Mouse (Mus musculus): ENCODE measurements around the gene Ccdc92b. TPM values are rescaled to one million over a fixed set of nuclear protein-coding genes. Genes with fewer than 3 reads are reported as not detected.

Gene Ccdc92b
- total and polyA plus RNA-seq, 3 experiments, result not detected

GRCm38 (mm10) chr11:74590691-74591090, 28.7 kb upstream of the Ccdc92b start:
- Histone ChIP-seq H3K4me2 (ENCODE audit: insufficient read depth, low read depth, poor library complexity, severe bottlenecking) (no peak overlapping the region), H3K27me3 (replicated peaks) (peaks cover 72% of the 10 kb centered on the region), H3K9me3 (replicated peaks; ENCODE audit: low read length) (no peaks in the 10 kb centered on the region), H3K79me2 (replicated peaks; ENCODE audit: control insufficient read depth, extremely low read depth, insufficient read depth, poor library complexity, severe bottlenecking) (no peaks in the 10 kb centered on the region), H3K9ac (ENCODE audit: insufficient read depth, low read depth) (no peak overlapping the region), H3K27ac (ENCODE audit: insufficient read depth, low read depth) (no peak overlapping the region), H3K4me1 (ENCODE audit: control insufficient read depth in 1 of 2, insufficient read depth in 2 of 2) (peaks cover 0 to 3% of the 10 kb centered on the region in 2 experiments; a peak in 1 of 4 replicates), H3K4me3 (replicated peaks in 1 of 3; ENCODE audit: low read depth in 2 of 3, low read length in 2 of 3, poor library complexity in 1 of 3) (no peak overlapping the region), H3K36me3 (replicated peaks in 1 of 2; ENCODE audit: control insufficient read depth in 1 of 2, insufficient read depth in 1 of 2, low read length in 1 of 2) (no peaks in the 10 kb centered on the region)
- dilution Hi-C loops (cut with MboI; ENCODE audit: extremely low pct_ligation_motif_present, extremely low pct_unique_long_range_greater_than_20kb, low sequenced_read_pairs), result no loop called here
- TF ChIP-seq POLR2AphosphoS2 (IDR thresholded peaks at IDR 0.05; ENCODE audit: low read depth, low read length), result no peak
- TF ChIP-seq MXI1 (IDR thresholded peaks at IDR 0.05; ENCODE audit: low read depth, low read length), result no peak
- TF ChIP-seq GABPA (IDR thresholded peaks at IDR 0.05; ENCODE audit: insufficient replicate concordance, low read depth, low read length), result no peak
- TF ChIP-seq ETS1 (conservative IDR thresholded peaks at IDR 0.05; ENCODE audit: low read depth, low read length), result no peak
- TF ChIP-seq SIN3A (IDR thresholded peaks at IDR 0.05; ENCODE audit: low read length), result no peak
- TF ChIP-seq RAD21 (IDR thresholded peaks at IDR 0.05; ENCODE audit: low read depth, low read length), result no peak
- TF ChIP-seq USF2 (conservative IDR thresholded peaks at IDR 0.05; ENCODE audit: low read depth, low read length), result no peak
- TF ChIP-seq ZC3H11A (IDR thresholded peaks at IDR 0.05; ENCODE audit: low read depth, low read length), result no peak
- no peak for TF ChIP-seq UBTF (IDR thresholded peaks at IDR 0.05; ENCODE audit: low read depth, low read length)
- no peak for TF ChIP-seq CHD2 (IDR thresholded peaks at IDR 0.05; ENCODE audit: low read length)
- TF ChIP-seq E2F4 (IDR thresholded peaks at IDR 0.05; ENCODE audit: insufficient replicate concordance, low read depth, low read length), result no peak
- no peak for TF ChIP-seq JUN (IDR thresholded peaks at IDR 0.05; ENCODE audit: insufficient read depth, low read depth, low read length)
- no peak for TF ChIP-seq JUND (conservative IDR thresholded peaks at IDR 0.05; ENCODE audit: low read depth, low read length)
- TF ChIP-seq MEF2A (IDR thresholded peaks at IDR 0.05; ENCODE audit: borderline replicate concordance, low read depth, low read length), result no peak
- TF ChIP-seq ZKSCAN1 (IDR thresholded peaks at IDR 0.05; ENCODE audit: borderline replicate concordance, low read depth, low read length), result no peak
- TF ChIP-seq EP300 (IDR thresholded peaks at IDR 0.05; ENCODE audit: low read length), result no peak
- TF ChIP-seq TCF12 (IDR thresholded peaks at IDR 0.05; ENCODE audit: low read depth, low read length), result no peak
- in situ Hi-C loops (cut with MboI; ENCODE audit: low pct_ligation_motif_present, low pct_unique_long_range_greater_than_20kb, low sequenced_read_pairs), result no loop called here
- no peak for DNase-seq (ENCODE audit: extremely low read depth)

GRCm38 (mm10) chr11:74592246-74592645, 27.2 kb upstream of the Ccdc92b start:
- in situ Hi-C loops (cut with MboI; ENCODE audit: low pct_ligation_motif_present, low pct_unique_long_range_greater_than_20kb, low sequenced_read_pairs) (no loop called here), dilution Hi-C loops (cut with MboI; ENCODE audit: extremely low pct_ligation_motif_present, extremely low pct_unique_long_range_greater_than_20kb, low sequenced_read_pairs) (no loop called here)
- Histone ChIP-seq H3K4me1 (ENCODE audit: control insufficient read depth in 1 of 2, insufficient read depth in 2 of 2) (peaks cover 0 to 4% of the 10 kb centered on the region in 2 experiments; a peak in 1 of 4 replicates), H3K27me3 (replicated peaks) (peaks cover 71% of the 10 kb centered on the region), H3K36me3 (replicated peaks in 1 of 2; ENCODE audit: control insufficient read depth in 1 of 2, insufficient read depth in 1 of 2, low read length in 1 of 2) (no peaks in the 10 kb centered on the region), H3K9me3 (replicated peaks; ENCODE audit: low read length) (no peaks in the 10 kb centered on the region), H3K27ac (ENCODE audit: insufficient read depth, low read depth) (no peak overlapping the region), H3K4me3 (replicated peaks in 1 of 3; ENCODE audit: low read depth in 2 of 3, low read length in 2 of 3, poor library complexity in 1 of 3) (no peak overlapping the region), H3K79me2 (replicated peaks; ENCODE audit: control insufficient read depth, extremely low read depth, insufficient read depth, poor library complexity, severe bottlenecking) (no peaks in the 10 kb centered on the region), H3K4me2 (ENCODE audit: insufficient read depth, low read depth, poor library complexity, severe bottlenecking) (no peak overlapping the region), H3K9ac (ENCODE audit: insufficient read depth, low read depth) (no peak overlapping the region)
- DNase-seq (ENCODE audit: extremely low read depth), result no peak
- TF ChIP-seq POLR2A (IDR thresholded peaks at IDR 0.05; ENCODE audit: low read depth, low read length) (no peak), ZKSCAN1 (IDR thresholded peaks at IDR 0.05; ENCODE audit: borderline replicate concordance, low read depth, low read length) (no peak), MXI1 (IDR thresholded peaks at IDR 0.05; ENCODE audit: low read depth, low read length) (no peak), MYC (IDR thresholded peaks at IDR 0.05; ENCODE audit: low read depth, low read length) (no peak), ZMIZ1 (IDR thresholded peaks at IDR 0.05; ENCODE audit: low read depth, low read length) (no peak), ETS1 (conservative IDR thresholded peaks at IDR 0.05; ENCODE audit: low read depth, low read length) (no peak), RAD21 (IDR thresholded peaks at IDR 0.05; ENCODE audit: low read depth, low read length) (no peak), EP300 (IDR thresholded peaks at IDR 0.05; ENCODE audit: low read length) (no peak), MAX (IDR thresholded peaks at IDR 0.05; ENCODE audit: low read length) (no peak), ELF1 (IDR thresholded peaks at IDR 0.05; ENCODE audit: low read depth, low read length) (no peak), IRF4 (IDR thresholded peaks at IDR 0.05; ENCODE audit: low read depth, low read length) (no peak), USF1 (IDR thresholded peaks at IDR 0.05; ENCODE audit: low read depth, low read length) (no peak), SIN3A (IDR thresholded peaks at IDR 0.05; ENCODE audit: low read length) (no peak), ZNF384 (IDR thresholded peaks at IDR 0.05; ENCODE audit: low read depth, low read length) (no peak), UBTF (IDR thresholded peaks at IDR 0.05; ENCODE audit: low read depth, low read length) (no peak), MEF2A (IDR thresholded peaks at IDR 0.05; ENCODE audit: borderline replicate concordance, low read depth, low read length) (no peak), BHLHE40 (IDR thresholded peaks at IDR 0.05; ENCODE audit: low read depth, low read length) (no peak)

Measured in CH12.LX (cell line).